Mouse (Mus musculus) CD4-positive helper T cell, adult 2 months (primary cell): ENCODE measurements at regions not wholly inside any gene's neighbourhood (a gene's known extent, or its start where the extent isn't known, plus 50 kb on each side); places are given as distances from the start of the nearest gene placed in this dataset.
A peak's percentile ranks its signal among the peaks of the same experiment; 100 is the strongest.

Experiments
- DNase-seq: peaks from one replicate; pipeline ENCODE4 v3.0.0-alpha.2; 2012; ENCODE audit warnings: low read depth, missing footprints, low spot score

DNA sequence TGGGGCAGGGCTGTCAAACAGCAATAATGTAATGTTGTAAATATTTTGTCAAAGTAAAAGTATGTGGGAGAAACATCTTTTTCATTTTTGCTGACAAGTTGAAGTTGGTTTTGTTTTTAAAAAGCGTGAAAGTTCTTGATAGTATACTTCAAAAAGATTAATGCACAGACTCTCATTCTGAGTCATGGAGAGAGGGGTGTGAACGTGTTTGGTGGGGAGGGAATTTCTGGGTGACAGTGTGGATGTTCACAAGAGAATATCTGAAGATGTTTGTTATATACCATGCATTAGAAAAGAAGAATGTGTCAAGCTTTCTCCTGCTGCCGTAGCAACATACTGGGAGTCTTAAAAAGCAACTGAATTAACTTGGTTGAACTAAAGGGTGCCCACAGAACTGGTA is 57.0 kb downstream of the Rps29 start:
- peak; percentile 62 for DNase-seq

DNA sequence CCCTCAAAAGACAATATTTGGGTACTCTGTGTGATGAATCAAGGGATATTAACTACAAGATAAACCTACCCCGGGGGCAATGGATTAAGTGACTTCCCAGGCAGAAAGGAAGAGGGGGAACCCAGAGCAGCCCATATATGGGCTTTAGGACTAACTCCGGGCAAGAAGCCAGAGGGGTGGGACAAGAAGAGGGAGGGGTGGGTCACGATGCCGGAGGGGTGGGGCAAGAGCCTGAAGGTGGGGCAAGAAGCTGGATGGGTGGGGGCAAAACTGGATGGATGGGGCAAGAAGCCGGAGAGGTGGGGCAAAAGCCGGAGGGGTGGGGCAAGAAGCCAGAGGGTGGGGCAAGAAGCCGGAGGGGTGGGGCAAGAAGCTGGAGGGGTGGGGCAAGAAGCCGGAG is 64.1 kb downstream of the Rps29 start:
- no peak for DNase-seq

DNA sequence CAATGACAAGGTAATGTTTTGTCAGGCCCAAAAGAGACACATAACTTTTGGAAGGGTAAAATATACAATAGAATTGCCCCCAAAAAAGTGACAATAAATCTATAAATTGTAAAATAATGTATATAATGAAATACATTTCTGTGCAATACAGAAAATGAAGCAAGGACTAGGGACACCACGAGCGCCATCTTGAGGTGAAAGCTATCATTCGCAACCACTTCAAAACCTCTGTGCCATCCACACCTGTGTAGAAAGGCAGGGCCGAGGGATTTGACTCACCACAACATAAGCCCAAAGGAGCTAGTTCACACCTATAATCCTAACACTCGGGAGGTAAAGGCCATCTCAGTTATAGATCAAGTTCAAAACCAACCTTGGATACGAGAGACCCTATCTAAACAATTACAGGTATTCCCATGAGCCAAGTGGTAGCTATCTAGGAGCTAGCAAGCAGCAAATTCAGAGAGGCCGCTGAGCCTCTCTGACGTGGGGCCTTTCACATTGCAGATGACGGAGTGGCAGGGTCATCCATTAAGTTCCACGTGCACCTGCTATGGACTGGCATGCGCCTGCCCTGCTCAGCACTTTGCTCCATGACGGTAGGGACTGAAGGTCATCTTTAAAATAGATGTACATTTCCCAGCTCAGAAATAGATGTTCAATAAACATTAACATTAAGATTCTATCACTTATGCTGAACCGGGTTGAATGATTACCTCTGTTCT is 65.8 kb downstream of the Rps29 start:
- peak; percentile 19 for DNase-seq

DNA sequence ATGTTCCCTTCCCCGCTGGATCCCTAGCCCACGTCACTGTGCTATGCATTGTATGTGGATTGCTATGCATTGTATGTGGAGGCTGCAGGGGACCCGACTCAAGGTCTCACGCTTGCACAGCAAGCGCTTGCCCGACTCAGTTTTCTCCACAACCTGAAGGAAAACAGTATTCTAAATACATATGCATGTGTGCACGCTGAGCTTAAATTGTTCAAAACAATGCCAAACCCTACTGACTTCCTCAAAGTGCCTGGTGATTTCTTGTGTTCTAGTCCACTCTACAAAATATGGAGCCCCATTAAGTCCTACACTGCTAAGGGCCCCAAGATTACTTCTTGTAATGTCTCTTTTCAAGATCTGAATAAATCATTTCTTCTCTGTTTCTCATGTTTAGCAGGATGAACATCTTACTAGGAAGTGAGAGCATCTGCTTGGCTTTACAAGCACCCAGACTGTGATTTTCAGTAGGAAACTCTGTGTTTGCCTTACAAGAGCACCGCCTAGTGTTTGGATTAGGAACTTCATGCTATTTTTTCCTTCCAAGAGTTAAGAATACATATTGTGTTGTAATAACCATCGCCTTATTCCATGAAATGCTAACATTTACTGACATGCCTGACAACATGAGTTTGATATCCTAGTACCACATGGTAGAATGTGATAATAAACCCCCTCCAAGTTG is 70.9 kb downstream of the Rps29 start:
- peak; percentile 16 for DNase-seq

DNA sequence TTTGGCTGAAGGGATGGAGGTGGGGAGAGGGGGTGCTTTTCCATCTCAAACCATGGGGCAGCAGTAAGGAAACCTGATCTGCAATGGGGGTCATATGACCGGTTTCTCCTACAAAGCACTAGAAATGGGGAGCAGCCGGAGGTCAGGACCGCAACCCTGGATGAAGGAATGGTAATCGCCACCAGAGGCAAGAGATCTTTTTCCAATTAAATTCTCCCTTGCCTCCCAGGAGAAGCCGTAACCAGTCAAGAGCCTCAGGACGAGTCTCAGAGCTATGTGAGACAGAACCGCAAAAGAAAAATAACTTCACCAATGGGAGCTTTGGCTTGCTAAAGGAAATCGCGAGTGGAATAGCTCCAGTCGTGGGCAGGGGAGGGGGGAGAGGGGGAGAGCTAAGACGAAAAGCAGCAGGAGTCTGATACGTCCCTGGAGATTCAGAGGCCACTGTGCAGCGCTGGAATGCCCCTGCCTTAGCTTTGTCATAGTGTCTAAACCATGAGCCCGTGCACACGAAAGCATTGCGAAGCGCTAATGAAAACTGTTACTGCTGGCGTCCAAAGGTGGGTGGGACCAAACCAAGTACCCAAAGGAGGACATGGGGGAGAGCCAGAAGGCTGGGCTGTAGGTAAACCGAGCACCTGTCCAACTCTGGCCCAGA is 73.3 kb downstream of the Rps29 start:
- DNase-seq = no peak

DNA sequence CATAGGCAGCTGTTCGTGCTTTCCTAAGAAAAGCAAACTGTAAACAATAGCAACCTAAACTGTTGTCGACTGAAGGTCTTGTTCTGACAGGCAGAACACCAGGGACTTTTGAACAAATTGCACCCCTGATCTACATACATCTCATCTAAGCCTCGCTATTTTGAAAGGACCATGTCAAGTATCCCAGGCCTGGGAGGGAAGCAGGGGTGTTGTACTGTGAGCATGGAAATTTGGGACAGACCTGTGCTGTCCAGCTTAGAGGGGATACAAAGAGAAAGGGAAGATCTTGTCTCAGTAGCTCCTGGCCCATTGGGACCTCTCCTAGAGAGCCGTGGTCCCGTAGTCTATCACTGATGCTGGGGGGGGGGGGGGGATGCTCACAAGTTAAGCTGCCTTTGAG is 74.3 kb downstream of the Rps29 start:
- DNase-seq = no peak

DNA sequence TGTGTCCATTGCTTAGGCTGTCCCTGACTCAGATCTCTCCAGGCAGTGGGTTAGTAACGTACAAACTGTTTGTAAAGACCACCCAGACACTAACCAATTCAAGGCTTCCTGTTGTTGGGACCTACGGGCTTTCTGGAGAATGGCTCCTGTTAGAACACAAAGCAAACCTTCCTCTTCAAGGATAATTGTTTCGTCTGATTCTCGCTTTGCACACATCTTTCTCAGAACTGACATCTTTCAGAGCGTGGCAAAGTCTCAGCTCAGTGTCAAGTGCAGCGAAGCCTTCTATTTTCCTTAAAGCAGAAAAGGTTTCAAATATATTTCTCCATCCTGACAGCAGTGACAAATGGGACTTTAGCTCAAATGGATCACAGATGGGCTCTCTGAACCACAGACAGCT is 76.9 kb downstream of the Rps29 start:
- DNase-seq = no peak

DNA sequence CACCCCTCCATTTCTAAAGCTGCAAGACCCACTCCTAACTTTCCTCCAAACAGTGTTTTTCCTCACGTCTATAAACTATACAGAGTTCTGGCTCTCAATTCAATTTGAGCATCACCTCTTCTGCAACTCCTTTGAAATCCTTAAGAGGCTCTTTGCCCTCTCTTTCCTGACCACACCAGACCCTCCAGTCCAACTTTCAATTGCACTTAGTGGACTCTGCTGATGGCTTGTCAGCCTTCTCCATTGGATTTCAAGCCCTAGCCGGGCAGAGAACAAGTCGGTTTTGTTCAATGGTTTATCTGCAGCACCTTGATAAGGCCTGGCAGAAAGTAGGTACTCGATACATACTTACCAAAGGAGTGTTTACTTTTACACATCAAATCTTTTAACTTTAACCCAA is 119.4 kb downstream of the Rps29 start:
- DNase-seq = no peak

DNA sequence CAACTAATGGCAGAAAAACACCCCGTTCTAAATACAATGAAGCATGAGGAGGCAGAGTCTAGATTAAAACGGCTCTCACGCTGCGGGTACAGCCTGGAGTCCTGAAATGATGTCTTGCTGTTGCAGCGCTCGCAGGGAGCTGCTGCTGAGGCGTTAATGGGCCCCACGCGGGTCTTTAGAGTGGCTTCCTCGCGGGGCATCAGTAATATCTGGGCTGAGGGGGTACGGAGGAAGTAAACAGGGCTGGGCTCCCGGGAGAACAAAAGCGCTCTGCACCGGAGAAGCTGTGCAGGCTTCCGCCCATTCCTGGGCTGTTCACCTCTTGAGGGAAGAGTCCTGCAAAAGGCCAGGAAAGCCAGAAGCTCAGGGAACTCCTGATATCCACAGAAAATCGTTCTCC is 135.4 kb downstream of the Rps29 start:
- no peak for DNase-seq

DNA sequence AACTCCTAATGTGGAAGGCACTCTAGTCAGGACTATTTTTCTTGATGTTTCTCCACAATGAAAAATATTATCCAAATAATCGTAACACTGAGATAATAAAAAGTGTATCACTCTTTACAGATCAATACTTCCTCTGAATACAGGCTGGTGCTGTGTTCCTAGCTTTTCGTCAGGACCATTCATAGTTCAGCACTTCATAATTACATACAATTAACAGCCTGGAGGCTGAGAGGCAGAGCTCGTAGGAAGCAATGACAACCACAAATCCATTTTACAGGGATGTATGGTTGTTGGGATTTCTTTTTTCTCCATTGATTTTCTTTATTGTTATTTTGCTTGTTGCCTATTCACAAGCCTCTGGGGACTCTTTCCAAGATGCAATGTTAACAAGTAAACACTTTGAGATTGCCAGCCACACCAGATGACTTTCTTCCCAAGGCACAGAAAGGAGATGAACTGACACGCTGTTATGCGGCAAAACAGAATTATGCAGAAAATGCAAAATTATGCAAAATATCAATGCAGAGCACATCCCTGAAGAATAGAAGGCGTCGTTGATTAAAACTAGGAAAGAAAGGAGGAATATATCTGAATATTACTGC is 142.2 kb downstream of the Rps29 start:
- no peak for DNase-seq

DNA sequence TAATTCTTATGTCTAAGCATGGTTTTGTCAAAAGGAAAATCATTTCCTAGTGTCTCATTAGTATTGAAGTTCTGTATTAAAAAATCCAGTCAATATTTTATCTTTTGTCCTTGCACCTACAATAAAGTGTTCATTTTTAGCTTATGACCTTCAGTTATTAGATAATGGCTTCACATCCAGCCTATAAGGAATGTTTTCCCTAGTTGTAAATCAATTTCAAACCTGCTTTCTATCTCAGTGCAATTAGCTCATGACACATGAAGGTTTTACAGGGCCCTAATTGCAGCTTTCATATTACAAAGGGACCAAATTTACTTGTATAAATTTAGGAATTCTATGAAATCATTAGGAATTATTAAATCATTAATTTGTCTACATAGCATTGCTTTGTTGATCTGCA is 153.8 kb downstream of the Rps29 start:
- no peak for DNase-seq

DNA sequence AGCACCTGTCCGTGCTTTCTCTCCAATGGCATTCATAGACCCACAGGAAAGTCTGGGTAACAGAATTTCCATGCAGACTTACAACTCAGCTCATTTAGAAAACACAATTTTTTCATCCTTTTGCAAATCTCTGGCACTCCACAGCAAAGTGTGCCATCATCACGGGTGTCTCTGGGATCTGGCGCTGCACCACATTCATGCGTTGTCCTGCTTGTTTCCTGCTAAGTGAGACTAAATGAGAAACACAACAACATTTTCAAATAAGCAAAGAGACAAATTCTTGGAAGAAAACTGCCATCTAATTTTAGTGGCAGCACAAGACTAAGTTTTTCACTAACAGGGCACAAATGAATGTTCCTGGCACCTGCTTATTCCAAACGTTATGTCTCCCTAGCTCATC is 156.9 kb downstream of the Rps29 start:
- DNase-seq = no peak

DNA sequence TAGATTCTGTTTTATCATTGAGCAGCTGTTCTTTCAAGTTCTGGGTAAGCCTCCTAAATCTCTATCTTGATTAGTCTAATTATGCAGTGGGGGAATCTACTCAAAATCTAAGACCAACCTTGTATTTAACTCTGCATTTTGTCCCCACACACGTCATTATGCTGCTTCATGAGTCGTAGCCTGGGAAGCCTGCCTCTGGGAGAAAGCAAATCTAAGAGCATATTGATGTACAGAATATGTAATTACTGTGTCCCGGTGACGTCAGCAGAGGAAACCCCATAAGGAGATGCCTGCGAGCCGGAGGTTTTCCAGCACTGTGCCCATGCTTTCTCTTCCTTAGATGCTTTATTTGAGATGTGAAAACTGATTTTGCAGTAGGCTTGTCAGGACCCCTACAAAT is 161.7 kb downstream of the Rps29 start:
- DNase-seq = no peak

DNA sequence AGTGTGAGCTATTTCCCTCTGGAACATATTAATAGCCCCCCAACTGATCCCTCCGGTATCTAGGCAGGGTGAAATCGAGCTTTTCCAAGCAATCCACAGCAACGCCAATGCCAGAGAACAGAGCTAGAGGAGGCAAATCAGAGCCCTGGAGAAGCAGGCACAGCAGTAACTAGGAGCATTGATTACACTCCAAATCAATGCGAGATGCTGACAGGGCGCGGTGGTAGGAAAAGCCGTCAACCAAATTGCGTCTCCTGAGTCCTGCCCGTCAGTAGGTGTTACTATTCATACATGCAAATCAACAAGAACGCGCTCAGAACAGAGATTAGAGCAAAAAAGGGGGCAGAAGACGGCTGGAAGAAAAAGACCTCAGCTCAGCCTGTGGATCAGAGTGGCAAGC is 162.2 kb downstream of the Rps29 start:
- no peak for DNase-seq

DNA sequence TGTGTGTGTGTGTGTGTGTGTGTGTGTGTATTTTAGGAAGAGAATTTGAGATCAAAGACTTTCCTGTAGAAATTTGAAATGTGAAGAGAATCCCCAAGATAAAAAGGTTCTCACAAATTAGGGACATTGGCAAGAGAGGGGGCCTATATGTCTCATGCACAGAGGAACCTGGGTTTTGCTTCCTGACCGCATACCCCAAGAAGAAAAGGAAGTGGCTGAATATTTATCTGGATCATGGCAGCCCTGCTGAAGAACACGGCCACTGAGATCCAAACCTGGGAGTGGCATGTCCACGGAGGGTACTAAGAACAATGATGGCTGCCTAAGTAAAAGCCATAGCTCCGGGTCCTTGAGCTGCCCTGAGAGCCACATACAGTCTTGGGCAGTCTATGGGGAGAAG is 178.3 kb downstream of the Rps29 start:
- no peak for DNase-seq

DNA sequence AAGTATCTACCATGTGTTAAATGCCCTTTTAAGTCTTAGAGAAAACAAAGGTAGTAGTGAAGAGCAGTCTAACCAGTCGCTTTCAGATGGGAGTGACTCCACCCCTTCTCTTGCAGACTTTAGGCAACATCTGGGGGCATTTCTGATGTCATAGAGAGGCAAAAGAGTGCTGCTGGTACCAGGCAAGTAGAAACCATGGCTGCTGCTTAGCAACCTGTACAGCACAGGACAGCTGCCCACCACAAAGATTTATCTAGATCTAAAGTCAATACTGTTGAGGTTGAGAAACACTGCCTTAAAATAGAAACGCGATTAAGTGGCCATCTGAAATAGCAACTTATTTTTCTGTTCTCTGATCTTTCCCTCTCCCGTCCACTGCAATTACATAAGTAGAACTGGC is 178.8 kb downstream of the Rps29 start:
- no peak for DNase-seq

DNA sequence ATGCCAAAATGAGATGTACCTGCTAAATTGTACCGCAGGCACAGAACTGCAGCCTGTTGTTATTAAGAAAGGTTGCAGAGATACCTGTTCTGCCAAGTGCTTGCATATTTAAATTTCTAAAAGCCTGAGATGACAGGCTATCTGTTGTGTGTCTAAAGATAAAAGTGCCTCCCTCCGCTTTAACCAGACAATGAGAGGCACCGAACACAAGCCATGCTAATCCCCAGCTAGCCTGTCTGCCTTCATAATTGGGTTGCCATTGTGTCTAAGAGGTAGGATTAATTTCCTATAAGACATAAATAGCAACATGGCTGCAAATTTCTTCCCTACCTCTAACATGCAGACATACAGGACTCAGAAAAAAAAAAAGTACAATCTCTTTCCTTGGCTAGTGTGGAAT is 179.8 kb downstream of the Rps29 start:
- no peak for DNase-seq

DNA sequence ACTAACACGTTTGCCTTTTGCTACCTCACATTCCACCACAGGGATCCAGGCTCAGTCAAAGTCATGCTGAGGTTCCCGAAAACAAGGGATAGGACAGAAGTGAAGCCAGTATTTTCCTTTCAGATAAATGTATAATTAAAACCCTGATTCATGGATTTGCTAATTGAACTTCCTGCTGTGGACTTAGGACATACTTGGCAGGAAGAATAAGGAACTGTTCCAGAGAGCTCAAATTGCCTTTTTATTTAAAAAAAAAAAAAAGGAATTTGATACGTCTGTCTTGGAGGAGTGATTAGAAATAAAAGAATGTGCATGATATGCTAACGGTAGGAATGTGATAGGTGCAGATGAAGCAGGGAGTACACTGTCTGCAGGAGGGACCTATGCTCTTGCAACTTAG is 181.7 kb downstream of the Rps29 start:
- no peak for DNase-seq

DNA sequence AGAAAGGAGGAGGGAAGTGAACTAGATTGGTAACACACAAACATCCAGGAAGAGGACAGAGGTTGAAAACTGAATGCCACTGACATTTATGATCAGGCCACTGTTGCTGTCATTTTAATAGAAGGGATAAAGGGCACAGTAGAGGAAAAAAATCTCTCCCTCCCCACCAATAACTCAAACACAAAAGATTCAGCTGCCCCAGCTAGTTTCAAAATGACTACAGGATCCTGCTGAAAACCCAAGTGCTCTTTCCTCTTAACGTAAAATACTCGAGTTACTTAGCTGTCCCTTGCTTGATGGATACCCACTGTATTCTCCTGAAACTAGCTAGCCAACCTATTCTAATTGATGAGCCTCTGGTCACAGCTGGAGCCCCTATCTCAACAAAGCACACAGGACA is 211.7 kb downstream of the Rps29 start:
- DNase-seq = no peak

DNA sequence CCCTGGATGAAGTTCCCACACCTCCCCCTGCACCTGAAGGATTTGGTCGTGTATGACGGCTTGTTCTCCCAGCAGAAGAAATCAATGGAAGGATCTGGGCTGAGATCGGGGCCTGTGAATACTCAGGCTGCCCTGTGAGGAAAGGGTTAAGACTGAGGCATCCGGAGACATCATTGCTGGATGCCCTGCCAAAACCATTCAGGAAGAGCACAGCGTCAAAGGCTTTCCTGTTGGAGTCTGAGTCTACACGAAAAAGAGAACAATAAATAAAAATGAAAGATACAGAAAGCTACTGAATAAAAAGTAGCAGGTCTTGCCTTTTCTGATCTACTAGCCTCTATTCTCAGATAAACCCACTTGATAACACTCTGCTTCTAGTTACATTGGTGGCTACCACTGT is 248.4 kb downstream of the Rps29 start:
- DNase-seq = no peak

DNA sequence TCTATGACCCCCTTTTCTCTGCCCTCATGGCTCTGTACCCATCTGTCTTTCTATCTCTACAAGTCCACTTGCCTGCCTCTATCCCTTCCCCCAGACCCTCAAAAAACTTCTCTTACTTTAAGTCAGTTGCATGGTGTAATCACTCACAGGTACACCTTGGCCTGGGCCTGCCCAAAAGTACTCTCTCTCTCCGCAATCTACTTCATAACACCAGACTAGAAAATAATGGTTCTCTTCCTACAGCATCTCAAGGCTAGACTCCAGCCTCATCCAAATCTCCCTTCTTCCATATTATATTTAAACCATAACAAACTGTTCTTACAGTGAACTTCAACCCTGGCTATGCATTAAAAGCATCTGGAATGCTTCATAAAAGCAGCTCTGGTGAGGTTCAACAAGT is 254.2 kb downstream of the Rps29 start:
- no peak for DNase-seq

DNA sequence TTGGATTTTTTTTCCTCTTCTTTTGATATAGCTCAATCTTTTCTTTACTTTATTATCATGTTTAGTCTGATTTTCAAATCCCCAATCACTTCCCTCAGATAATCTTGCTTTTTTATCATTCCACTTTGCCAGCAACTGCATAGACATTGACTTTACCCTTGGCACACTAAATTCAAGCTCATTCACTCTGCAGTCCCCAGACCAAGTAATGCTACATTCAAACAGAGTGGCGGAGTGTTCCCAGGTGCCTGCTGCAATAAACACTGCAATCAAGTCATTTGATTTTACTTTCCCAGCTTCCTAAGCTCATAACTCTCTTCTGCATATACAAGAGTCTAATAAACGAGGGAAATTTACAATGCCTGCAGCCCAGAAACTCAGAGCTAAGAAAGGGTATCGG is 269.8 kb downstream of the Rps29 start:
- DNase-seq = no peak

DNA sequence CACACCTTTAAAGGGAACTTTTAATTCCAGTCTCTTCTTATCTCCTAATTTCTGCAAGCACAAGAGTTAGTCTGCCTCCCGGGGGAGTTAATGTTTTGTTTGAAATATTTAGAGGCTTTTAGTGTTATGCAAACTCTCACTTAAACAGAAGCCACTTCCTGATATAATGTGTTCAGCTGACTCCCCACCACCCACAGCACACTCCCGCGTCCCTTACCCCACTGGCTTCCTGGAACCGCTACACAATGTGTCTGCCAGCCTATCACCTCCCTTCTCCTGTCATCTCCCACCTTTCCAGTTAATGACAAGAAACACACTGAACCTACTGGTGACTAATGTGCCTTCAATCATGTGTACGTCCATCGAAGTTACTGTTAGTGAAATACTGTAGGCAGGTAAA is 276.5 kb downstream of the Rps29 start:
- no peak for DNase-seq
